Mouse (Mus musculus) small intestine, adult 2 months (tissue): ENCODE measurements around the gene Dppa4.

Source experiments
- CTCF ChIP-seq: fragments of 200-500 bp; IDR thresholded peaks from 2 replicates; pipeline ENCODE4 v1.5.1; 2012; ENCODE audit warnings: low read depth, mild to moderate bottlenecking, control low read depth, inconsistent platforms, low read length, moderate library complexity, mixed read lengths; ENCODE audit not compliant: insufficient replicate concordance, insufficient read length; ENCODE audit errors: extremely low read depth
- POLR2A ChIP-seq: fragments of 200-500 bp; IDR thresholded peaks from 2 replicates; pipeline ENCODE4 v1.6.1; 2012; ENCODE audit warnings: low read depth, mild to moderate bottlenecking, control low read depth, inconsistent platforms, low read length, moderate library complexity

DNA sequence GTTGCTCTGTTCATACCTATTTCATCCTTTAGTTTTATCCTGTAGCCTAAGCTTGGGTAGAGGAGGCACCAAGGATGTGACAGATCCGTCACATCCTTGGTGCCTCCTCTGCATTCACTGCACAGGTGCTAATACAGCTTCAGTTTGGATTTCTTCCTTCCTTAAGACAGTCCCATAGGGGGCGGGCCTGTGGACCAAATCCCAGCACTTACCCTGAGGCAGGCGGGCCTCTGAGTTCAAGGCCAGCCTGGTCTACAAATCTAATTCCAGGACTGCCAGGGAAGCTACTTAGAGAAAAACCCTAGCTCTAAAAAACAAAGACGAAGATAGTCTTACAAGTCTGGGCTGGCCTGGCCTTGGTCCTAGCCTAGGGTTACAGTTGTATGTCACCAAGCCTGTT is 2.0 kb downstream of the Dppa4 start:
- TF ChIP-seq CTCF (no peak), POLR2A (no peak)
